Mouse (Mus musculus) CH12.LX (cell line): ENCODE data around the gene Zfp106. TPM values are rescaled to one million over a fixed set of nuclear protein-coding genes. Genes with fewer than 3 reads are reported as not detected.

Experiments
- DNase-seq: peaks from one replicate; pipeline ENCODE4 v3.0.0-alpha.2; 2013; ENCODE audit errors: extremely low read depth
- H3K27ac ChIP-seq: 2 replicates; pipeline ENCODE4 v1.5.1; 2012; ENCODE audit warnings: low read depth, mild to moderate bottlenecking, control low read depth, moderate library complexity; ENCODE audit not compliant: insufficient read depth
- H3K27me3 ChIP-seq: replicated peaks from 2 replicates; pipeline ENCODE3; 2012; ENCODE audit warnings: inconsistent platforms
- H3K36me3 ChIP-seq, 2 experiments: replicated peaks in 1 of 2; 2 replicates each; pipeline versions ENCODE3 to v1.6.1; 2012; ENCODE audit warnings: inconsistent platforms in 1 of 2, low read length in 1 of 2, mild to moderate bottlenecking in 1 of 2, mixed read lengths in 1 of 2, moderate library complexity in 1 of 2; ENCODE audit not compliant: control insufficient read depth in 1 of 2, insufficient read depth in 1 of 2
- H3K4me1 ChIP-seq, 2 experiments: 2 replicates each; pipeline ENCODE4 v1.6.1; 2012; ENCODE audit warnings: inconsistent platforms in 1 of 2, moderate library complexity in 1 of 2; ENCODE audit not compliant: insufficient read depth in 2 of 2, control insufficient read depth in 1 of 2
- H3K4me2 ChIP-seq: 2 replicates; pipeline ENCODE4 v1.6.1; 2012; ENCODE audit warnings: low read depth, mild to moderate bottlenecking, control low read depth; ENCODE audit not compliant: poor library complexity, insufficient read depth, severe bottlenecking
- H3K4me3 ChIP-seq, 3 experiments: fragments of 150-350 bp in 1 of 3; sonication (generic) in 1 of 3; replicated peaks in 1 of 3; 2 replicates each; pipeline versions ENCODE3 to v1.5.1; 2011 to 2012; ENCODE audit warnings: low read depth in 2 of 3, low read length in 2 of 3, mild to moderate bottlenecking in 2 of 3, moderate library complexity in 2 of 3, control low read depth in 1 of 3, improper control_type of control experiment in 1 of 3, inconsistent platforms in 1 of 3, mixed read lengths in 1 of 3; ENCODE audit not compliant: poor library complexity in 1 of 3
- H3K79me2 ChIP-seq: replicated peaks from 2 replicates; pipeline ENCODE4 v1.6.1; 2012; ENCODE audit warnings: mild to moderate bottlenecking, moderate library complexity; ENCODE audit not compliant: control insufficient read depth, poor library complexity, insufficient read depth, severe bottlenecking; ENCODE audit errors: extremely low read depth
- H3K9ac ChIP-seq: 2 replicates; pipeline ENCODE4 v1.6.1; 2012; ENCODE audit warnings: low read depth, mild to moderate bottlenecking, control low read depth, moderate library complexity; ENCODE audit not compliant: insufficient read depth
- H3K9me3 ChIP-seq: replicated peaks from 2 replicates; pipeline ENCODE3; 2012; ENCODE audit warnings: low read length, inconsistent platforms, mixed read lengths
- CTCF ChIP-seq, 2 experiments: IDR thresholded peaks in 1 of 2; conservative IDR thresholded peaks in 1 of 2; 2 replicates each; pipeline ENCODE4 v1.5.1; 2011 to 2012; ENCODE audit warnings: low read depth in 2 of 2, low read length in 2 of 2, improper control_type of control experiment in 1 of 2, inconsistent platforms in 1 of 2, mild to moderate bottlenecking in 1 of 2, moderate library complexity in 1 of 2
- E2F4 ChIP-seq: IDR thresholded peaks from 2 replicates; pipeline ENCODE4 v1.6.1; 2011; ENCODE audit warnings: low read depth, low read length, improper control_type of control experiment; ENCODE audit not compliant: insufficient replicate concordance
- ELF1 ChIP-seq: IDR thresholded peaks from 2 replicates; pipeline ENCODE4 v1.6.1; 2014; ENCODE audit warnings: low read depth, mild to moderate bottlenecking, inconsistent platforms, low read length, improper control_type of control experiment
- IRF4 ChIP-seq: IDR thresholded peaks from 2 replicates; pipeline ENCODE4 v1.6.1; 2014; ENCODE audit warnings: low read depth, mild to moderate bottlenecking, inconsistent platforms, low read length, improper control_type of control experiment
- JUN ChIP-seq: IDR thresholded peaks from 2 replicates; pipeline ENCODE4 v1.6.1; 2011; ENCODE audit warnings: low read depth, mild to moderate bottlenecking, low read length, improper control_type of control experiment, moderate library complexity; ENCODE audit not compliant: insufficient read depth
- KAT2A ChIP-seq: IDR thresholded peaks from 2 replicates; pipeline ENCODE4 v1.6.1; 2012; ENCODE audit warnings: low read length, improper control_type of control experiment, inconsistent platforms; ENCODE audit not compliant: insufficient replicate concordance
- MAZ ChIP-seq: IDR thresholded peaks from 2 replicates; pipeline ENCODE4 v1.6.1; 2012; ENCODE audit warnings: low read depth, mild to moderate bottlenecking, inconsistent platforms, low read length, improper control_type of control experiment, moderate library complexity
- MEF2A ChIP-seq: IDR thresholded peaks from 2 replicates; pipeline ENCODE4 v1.6.1; 2014; ENCODE audit warnings: low read depth, mild to moderate bottlenecking, inconsistent platforms, low read length, improper control_type of control experiment, borderline replicate concordance
- NRF1 ChIP-seq: IDR thresholded peaks from 2 replicates; pipeline ENCODE4 v1.6.1; 2014; ENCODE audit warnings: low read depth, mild to moderate bottlenecking, inconsistent platforms, low read length, improper control_type of control experiment, moderate library complexity
- POLR2A ChIP-seq: IDR thresholded peaks from 2 replicates; pipeline ENCODE4 v1.6.1; 2011; ENCODE audit warnings: low read depth, mild to moderate bottlenecking, improper control_type of control experiment, low read length
- RAD21 ChIP-seq: IDR thresholded peaks from 2 replicates; pipeline ENCODE4 v1.6.1; 2011; ENCODE audit warnings: low read depth, mild to moderate bottlenecking, low read length, improper control_type of control experiment, moderate library complexity
- TCF12 ChIP-seq: IDR thresholded peaks from 2 replicates; pipeline ENCODE4 v1.6.1; 2014; ENCODE audit warnings: low read depth, mild to moderate bottlenecking, inconsistent platforms, low read length, improper control_type of control experiment
- UBTF ChIP-seq: IDR thresholded peaks from 2 replicates; pipeline ENCODE4 v1.6.1; 2012; ENCODE audit warnings: low read depth, mild to moderate bottlenecking, inconsistent platforms, low read length, improper control_type of control experiment, moderate library complexity
- USF1 ChIP-seq: IDR thresholded peaks from 2 replicates; pipeline ENCODE4 v1.6.1; 2014; ENCODE audit warnings: low read depth, mild to moderate bottlenecking, inconsistent platforms, low read length, improper control_type of control experiment
- ZC3H11A ChIP-seq: IDR thresholded peaks from 2 replicates; pipeline ENCODE4 v1.6.1; 2012; ENCODE audit warnings: low read depth, mild to moderate bottlenecking, inconsistent platforms, low read length, improper control_type of control experiment
- dilution Hi-C: fragments of 300-500 bp; cut with MboI; formaldehyde crosslinking; loops from 2 replicates; pipeline ENCODE4 v1.14.3; 2020; ENCODE audit warnings: low sequenced_read_pairs; ENCODE audit not compliant: extremely low pct_unique_long_range_greater_than_20kb, extremely low pct_ligation_motif_present
- in situ Hi-C: fragments of 300-500 bp; cut with MboI; formaldehyde crosslinking; loops from 3 replicates; pipeline ENCODE4 v1.14.3; 2019; ENCODE audit warnings: low sequenced_read_pairs, low pct_ligation_motif_present, low pct_unique_long_range_greater_than_20kb, mixed read lengths
- polyA plus RNA-seq: library from polyadenylated mRNA; unstranded; fragments of >175 nt; gene quantifications from 2 replicates; pipeline ENCODE4 v1.2.1, GENCODE M21; 2012; ENCODE audit warnings: low read depth; ENCODE audit not compliant: insufficient read length
- total RNA-seq, 2 experiments: library from RNA; depleted of rRNA; stranded (reverse); fragments of 300-350 nt in 1 of 2; fragments of >200 nt in 1 of 2; gene quantifications; 2 replicates each; pipeline ENCODE4 v1.2.3; 2012 to 2014

The Zfp106 gene
- total and polyA plus RNA-seq, 3 experiments, result 93.8 to 183 (median 130) TPM

GRCm38 (mm10) chr2:120577799-120578198 lies 14.2 kb upstream of the Zfp106 start:
- Histone ChIP-seq H3K4me2 (no peak overlapping the region), H3K4me3 (no peak overlapping the region)
- no peak for TF ChIP-seq TCF12
- TF ChIP-seq ZC3H11A, result no peak
- no peak for TF ChIP-seq MAZ
- TF ChIP-seq, all 38 proteins: peak for 0
- in situ Hi-C loops, result no loop called here
- no peaks in the 10 kb centered on the region for H3K27me3 ChIP-seq
- H3K9ac ChIP-seq, result no peak overlapping the region; the same call in 1 of the 2 replicates
- peaks cover 0 to 18% of the 10 kb centered on the region in 2 experiments for H3K36me3 ChIP-seq
- peaks cover 22% of the 10 kb centered on the region for H3K79me2 ChIP-seq
- peaks cover 2 to 63% of the 10 kb centered on the region in 2 experiments; a peak in 3 of 4 replicates for H3K4me1 ChIP-seq
- no peak overlapping the region for H3K27ac ChIP-seq
- dilution Hi-C loops, result no loop called here
- H3K9me3 ChIP-seq, result no peaks in the 10 kb centered on the region
- no peak for DNase-seq

GRCm38 (mm10) chr2:120575978-120576377 lies 12.3 kb upstream of the Zfp106 start:
- dilution Hi-C loops, result no loop called here

GRCm38 (mm10) chr2:120575121-120575520 lies 11.5 kb upstream of the Zfp106 start:
- no peak for DNase-seq
- Histone ChIP-seq H3K27me3 (no peaks in the 10 kb centered on the region), H3K9ac (no peak overlapping the region), H3K9me3 (no peaks in the 10 kb centered on the region), H3K36me3 (peaks cover 0 to 17% of the 10 kb centered on the region in 2 experiments), H3K4me1 (peaks cover 4 to 75% of the 10 kb centered on the region in 2 experiments; a peak in 3 of 4 replicates), H3K79me2 (peaks cover 19% of the 10 kb centered on the region), H3K27ac (no peak overlapping the region), H3K4me2 (0 out of 2 replicates have a peak overlapping the region, but pooled peaks have one; percentile 6), H3K4me3 (no peak overlapping the region)
- dilution Hi-C loops, result no loop called here
- in situ Hi-C loops, result no loop called here
- TF ChIP-seq UBTF (no peak), ELF1 (no peak), NRF1 (no peak), E2F4 (no peak), CTCF (conservative IDR thresholded peaks at IDR 0.05 in 1 of 2, IDR thresholded peaks at IDR 0.05 in 1 of 2; ENCODE audit: low read depth in 2 of 2, low read length in 2 of 2) (no peak), MEF2A (no peak), USF1 (no peak)

More at GRCm38 (mm10) chr2:120575978-120576377, 12.3 kb upstream of the Zfp106 start:
- no peak for TF ChIP-seq KAT2A
- no peak for TF ChIP-seq RAD21
- no peak for TF ChIP-seq JUN
- TF ChIP-seq IRF4, result no peak
- no peak for TF ChIP-seq POLR2A
- Histone ChIP-seq H3K9ac (no peak overlapping the region), H3K27me3 (no peaks in the 10 kb centered on the region), H3K4me1 (peaks cover 4 to 79% of the 10 kb centered on the region in 2 experiments; a peak in 3 of 4 replicates), H3K9me3 (no peaks in the 10 kb centered on the region), H3K36me3 (peaks cover 0 to 18% of the 10 kb centered on the region in 2 experiments), H3K79me2 (peaks cover 22% of the 10 kb centered on the region), H3K4me2 (no peak overlapping the region), H3K27ac (no peak overlapping the region), H3K4me3 (no peak overlapping the region)
- in situ Hi-C loops, result no loop called here
- no peak for DNase-seq
